Mouse (Mus musculus) left cerebral cortex, postnatal 4 days (tissue): ENCODE data around the gene Gm9964. TPM values are rescaled to one million over a fixed set of nuclear protein-coding genes. Genes with fewer than 3 reads are reported as not detected.
"Not testable (repeated sequence)": the region's sequence is repeated elsewhere in the genome, so short reads cannot be mapped to it uniquely, and the experiment has no call there.

Source experiments
- DNase-seq: peaks from one replicate; pipeline ENCODE4 v3.0.0-alpha.2; 2022
- intact Hi-C: fragments of 180-260 bp; cut with DNase I; formaldehyde crosslinking; loops from one replicate; pipeline ENCODE4 v1.15.1; 2025
- total RNA-seq, 2 experiments: library from RNA; stranded (reverse); gene quantifications; 2 replicates each; pipeline ENCODE4 v1.2.3; 2021

Gene Gm9964
- total RNA-seq, 2 experiments from 2014 or later = 0.52 TPM; not detected in 1

DNA sequence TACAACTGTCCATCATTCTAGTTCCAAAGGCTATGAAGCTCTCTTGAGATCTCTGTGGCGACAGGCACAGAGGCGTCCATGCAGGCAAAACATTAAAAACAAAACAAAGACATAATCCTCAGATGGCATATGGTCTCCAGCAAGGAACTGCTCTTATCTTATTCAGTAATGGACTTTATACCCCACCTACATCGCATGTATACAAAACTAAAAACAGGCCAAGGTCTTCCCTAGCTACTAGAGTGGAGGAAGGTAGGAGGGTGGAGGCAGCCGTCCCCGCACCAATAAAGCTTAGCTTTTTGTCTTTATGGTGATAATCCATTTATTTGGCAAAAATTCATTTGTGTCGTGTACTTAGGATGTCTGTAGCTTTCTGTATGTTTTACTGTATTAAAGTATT is 6.4 kb upstream of the Gm9964 start:
- intact Hi-C loops = no loop called here
- no peak for DNase-seq

DNA sequence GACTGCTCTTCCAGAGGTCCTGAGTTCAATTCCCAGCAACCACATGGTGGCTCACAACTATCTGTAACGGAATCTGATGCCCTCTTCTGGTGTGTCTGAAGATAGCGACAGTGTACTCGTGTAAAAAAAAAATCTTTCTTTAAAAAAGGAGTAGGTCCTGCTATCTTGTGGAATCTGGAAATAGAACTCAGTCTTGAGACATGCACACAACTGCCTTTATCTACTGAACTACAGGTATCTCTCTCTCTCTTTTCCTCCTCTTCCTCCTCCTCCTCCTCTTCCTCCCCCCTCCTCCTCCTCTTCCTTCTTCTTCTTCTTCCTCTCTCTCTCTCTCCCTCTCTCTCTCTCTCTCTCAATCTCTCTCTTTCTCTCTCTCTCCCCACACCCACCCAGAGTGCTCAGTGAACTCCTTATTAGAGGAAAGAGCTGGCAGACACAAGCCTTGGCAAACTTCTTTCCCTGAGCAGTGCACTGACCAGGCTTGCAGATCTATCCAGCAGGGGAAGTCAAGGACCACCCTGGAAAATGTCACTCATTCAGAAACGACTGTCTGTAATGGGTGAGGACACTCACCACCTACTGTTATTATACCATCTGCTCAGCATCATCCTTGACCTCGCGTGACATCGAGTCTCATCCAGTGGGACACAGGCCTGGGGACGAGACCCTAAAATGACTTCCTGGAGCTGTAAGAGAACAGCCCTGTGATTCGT is 3.2 kb upstream of the Gm9964 start:
- DNase-seq = peak; percentile 5
- intact Hi-C loops = loop anchor here (10.0 kb wide), 2 partner anchors 75 to 275 kb away; no protein-coding TSS in a partner anchor

- DNase-seq = peak; percentile 41
- intact Hi-C loops = loop anchor here (10.0 kb wide), 2 partner anchors 71 to 271 kb away; no protein-coding TSS in a partner anchor
Observed at GRCm38 (mm10) chr11:79296167-79296566, 539 bp downstream of the Gm9964 start.

DNA sequence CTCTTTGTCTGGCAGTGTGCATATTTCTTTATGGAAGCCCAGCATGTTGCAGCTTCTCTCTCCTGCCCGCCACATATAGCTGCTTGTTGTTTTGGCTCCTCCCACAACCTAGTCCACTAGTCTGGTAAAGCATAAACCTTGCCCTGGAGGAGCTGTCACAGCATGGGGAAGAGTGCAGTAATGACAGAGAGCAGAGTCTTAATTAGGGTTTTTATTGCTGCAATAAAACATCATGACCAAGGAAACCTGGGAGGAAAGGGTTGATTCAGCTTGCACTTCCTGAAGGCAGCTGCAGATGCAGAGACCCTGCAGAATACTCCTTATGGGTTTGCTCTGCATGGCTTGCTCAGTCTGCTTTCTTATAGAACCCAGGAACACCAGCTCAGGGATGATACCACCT is 2.7 kb downstream of the Gm9964 start:
- DNase-seq = no peak
- intact Hi-C loops = loop anchor here (10.0 kb wide), 2 partner anchors 69 to 269 kb away; no protein-coding TSS in a partner anchor

DNA sequence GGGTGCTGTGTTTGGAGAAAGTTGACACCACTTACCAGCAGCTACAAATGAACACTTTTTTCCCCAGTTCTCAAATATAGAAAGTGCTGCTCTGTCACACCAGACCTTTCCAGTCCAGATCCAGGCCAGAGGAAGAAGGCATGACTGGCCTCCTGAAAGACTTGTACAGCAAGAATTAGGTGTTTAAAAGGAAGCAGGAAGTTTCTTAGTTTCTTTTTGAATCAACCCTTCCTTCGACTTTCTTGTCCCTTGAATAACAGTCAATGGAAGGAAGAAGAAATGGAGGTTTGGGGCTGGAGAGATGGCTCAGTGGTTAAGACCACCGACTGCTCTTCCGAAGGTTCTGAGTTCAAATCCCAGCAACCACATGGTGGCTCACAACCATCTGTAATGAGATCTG is 3.7 kb downstream of the Gm9964 start:
- intact Hi-C loops = loop anchor here (10.0 kb wide), 2 partner anchors 68 to 268 kb away; no protein-coding TSS in a partner anchor
- no peak for DNase-seq

GRCm38 (mm10) chr11:79292130-79292529 is 4.6 kb downstream of the Gm9964 start:
- DNase-seq = no peak
- intact Hi-C loops = loop anchor here (10.0 kb wide), 2 partner anchors 67 to 267 kb away; no protein-coding TSS in a partner anchor

DNA sequence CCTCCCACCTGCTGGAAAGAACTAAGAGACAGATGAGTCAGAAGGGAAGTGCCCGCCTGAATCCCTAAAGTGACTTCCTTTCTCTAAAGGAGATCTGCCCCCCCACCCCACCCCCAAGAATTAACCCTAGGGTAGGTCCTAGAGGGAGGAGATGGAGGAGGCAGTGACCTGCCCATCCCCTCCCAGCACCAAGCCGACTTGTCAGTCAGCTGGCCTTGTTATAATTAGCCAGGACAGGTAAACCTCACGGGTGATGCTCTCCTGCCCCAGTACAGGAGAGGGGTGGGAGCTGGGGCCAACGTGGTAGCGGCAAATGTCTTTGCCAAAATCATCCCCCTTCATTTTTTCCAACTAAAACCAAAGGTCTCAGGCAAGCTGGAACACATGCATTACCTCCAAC is 5.1 kb downstream of the Gm9964 start:
- no peak for DNase-seq
- intact Hi-C loops = loop anchor here (10.0 kb wide), 2 partner anchors 67 to 267 kb away; no protein-coding TSS in a partner anchor

DNA sequence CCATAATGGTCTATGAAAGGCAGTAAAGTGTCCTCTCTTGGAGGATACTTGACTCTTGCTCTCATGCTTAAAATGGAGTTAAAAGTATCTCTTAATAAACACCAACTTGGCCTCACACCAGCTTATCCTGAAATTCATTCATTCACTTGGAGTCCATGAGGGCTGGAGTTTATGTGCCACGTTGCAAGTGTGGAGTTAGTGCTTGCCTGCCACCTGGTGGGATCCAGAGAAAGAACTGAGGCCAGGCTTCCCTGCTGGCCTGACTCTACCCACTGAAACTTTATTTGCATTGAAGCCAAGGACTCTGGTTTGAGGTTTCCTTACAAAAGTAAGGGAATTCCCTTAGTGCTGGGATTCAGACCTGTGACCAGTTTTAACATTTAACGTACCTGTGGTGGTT is 6.2 kb downstream of the Gm9964 start:
- DNase-seq = peak; percentile 22
- intact Hi-C loops = loop anchor here (10.0 kb wide), 2 partner anchors 66 to 266 kb away; no protein-coding TSS in a partner anchor

GRCm38 (mm10) chr11:79288913-79289640 is 7.6 kb downstream of the Gm9964 start:
- DNase-seq = no peak

DNA sequence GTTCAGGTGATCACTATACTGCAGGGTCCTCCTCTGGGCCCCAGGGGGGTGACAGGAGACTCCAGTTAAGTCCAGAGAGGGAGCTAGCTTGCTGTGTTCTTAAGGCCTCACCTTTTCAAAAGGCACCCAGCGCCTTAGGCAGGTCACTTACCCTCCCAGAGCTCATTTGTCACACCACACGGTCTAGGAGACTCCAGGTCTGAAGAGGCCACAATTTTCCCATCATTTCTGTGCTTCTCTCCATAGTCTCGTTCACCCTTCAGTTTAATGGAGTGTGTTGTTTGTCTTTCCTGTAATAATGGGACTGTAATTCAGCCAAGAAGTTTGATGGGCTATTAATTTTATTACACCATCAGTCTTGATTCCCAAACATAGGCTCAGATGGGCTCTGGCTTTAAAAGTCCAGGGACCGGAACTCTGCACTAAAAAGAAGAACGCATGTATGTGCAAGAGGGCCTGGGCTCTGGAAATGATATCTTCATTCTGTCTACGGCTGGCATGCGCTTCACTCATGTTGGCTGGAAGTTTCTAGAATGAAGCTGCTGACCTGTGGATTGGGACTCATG is 8.3 kb downstream of the Gm9964 start:
- intact Hi-C loops = no loop called here
- DNase-seq = no peak

More at GRCm38 (mm10) chr11:79288913-79289640, 7.6 kb downstream of the Gm9964 start:
- intact Hi-C loops = no loop called here

DNA sequence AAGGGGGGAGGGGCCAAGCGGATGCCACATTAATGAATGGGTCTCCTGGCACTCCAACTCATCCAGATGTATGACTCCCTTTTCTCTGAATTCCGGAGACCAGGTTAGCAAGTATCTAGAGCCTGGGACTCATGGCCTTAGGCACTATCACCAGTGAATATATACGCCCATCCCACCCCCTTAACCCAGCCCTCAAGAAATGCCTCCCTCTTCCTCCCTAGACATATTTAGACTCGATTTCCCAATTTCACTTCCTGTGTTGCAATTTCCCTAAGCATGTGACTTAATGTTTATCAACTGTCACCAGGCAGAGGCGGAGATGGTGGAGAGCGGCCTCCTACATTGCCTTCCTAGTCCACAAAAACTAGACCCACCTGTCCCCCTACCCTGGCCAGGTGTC is 9.3 kb downstream of the Gm9964 start:
- DNase-seq = no peak
- intact Hi-C loops = no loop called here

- no peak for DNase-seq
- intact Hi-C loops = no loop called here
Observed at GRCm38 (mm10) chr11:79286305-79286799, 10.4 kb downstream of the Gm9964 start.

DNA sequence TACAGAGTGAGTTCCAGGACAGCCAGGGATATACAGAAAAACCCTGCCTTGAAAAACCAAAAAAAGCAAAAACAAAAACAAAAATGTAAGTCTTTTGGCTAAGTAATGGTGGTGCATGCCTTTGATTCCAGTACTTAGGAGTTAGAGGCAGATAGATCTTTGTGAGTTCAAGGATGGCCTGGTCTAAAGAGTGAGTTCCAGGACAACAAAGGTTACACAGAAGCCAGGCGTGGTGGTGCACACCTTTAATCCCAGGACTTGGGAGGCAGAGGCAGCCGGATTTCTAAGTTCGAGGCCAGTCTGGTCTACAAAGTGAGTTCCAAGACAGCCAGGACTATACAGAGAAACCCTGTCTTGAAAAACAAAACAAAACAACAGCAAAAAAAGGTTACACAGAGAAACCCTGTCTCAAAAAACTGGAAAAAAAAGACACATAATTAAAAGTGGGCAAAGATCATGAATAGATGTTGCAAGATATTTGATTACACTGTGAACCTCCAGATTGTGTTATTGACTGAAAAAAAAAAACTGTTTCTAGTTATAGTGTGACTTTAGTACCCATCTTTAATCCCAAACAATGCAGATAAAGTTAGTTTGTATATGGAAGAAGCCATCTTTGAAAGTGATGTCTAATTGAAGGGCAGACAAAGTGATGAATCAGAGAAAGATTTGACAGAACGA is 13.2 kb downstream of the Gm9964 start:
- intact Hi-C loops = no loop called here
- DNase-seq = no peak

DNA sequence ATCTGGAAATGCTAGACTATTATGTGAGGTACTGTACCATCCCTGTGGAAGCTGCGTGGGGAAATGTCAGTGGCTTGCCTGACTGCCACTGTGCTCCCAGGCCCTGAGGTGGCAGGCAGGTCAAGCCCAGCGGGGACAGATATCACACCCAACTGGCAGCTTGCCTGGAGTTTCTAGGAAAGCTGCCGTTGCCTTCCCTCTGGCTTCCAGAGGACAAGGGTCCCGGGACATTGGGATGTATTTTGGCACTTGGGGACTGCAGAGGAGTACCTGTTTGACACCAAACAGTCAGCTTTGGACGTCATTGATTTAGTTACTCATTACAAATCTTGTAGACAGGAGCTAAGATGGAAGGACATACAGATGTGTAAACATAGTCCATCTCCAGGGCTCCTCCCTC is 15.3 kb downstream of the Gm9964 start:
- intact Hi-C loops = no loop called here
- no peak for DNase-seq

- DNase-seq = peak; percentile 18
- intact Hi-C loops = no loop called here
Observed at GRCm38 (mm10) chr11:79279732-79280405, 16.8 kb downstream of the Gm9964 start.

GRCm38 (mm10) chr11:79273757-79274156 is 22.9 kb downstream of the Gm9964 start:
- intact Hi-C loops = no loop called here
- DNase-seq = no peak

DNA sequence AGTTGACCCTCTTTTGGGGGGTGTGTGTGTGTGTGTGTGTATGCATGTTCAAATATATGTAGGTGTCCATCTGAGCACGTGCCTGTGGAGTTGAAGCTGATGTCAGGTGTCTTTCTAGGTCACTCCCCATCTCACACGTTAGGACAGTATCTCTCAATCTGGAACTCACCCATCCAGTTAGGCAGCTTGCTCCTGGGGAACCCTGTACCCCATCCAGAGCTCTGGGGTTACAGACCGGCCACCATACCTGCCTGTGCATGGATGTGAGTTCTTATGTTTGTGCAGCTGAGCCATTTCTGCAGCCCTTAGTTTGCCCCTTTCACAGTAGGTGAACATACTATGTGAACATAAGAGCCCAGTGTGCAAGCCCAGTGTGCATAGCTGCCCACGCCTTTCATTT is 23.7 kb downstream of the Gm9964 start:
- DNase-seq = no peak

DNA sequence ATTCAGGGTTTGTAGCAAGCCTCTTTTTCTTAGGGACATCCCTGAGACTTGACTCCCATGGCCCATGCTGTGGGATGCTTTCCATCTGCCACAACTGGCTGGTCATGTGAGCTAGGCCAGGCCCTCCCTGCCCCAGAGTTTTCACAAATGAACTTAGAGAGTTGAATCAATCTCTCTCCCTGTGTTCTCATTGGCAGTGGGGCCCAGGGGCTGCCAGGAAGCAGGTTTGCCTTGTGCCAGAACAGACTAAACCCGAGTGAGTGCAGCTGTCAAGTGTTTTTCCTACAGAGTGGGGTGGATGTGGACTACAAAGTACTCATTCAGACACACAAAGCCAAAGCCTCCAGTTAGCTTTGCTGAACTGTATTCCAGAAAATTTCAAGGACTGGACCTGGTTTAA is 29.5 kb downstream of the Gm9964 start:
- DNase-seq = peak; percentile 37

More for the DNA sequence above, 23.7 kb downstream of the Gm9964 start:
- intact Hi-C loops = no loop called here

DNA sequence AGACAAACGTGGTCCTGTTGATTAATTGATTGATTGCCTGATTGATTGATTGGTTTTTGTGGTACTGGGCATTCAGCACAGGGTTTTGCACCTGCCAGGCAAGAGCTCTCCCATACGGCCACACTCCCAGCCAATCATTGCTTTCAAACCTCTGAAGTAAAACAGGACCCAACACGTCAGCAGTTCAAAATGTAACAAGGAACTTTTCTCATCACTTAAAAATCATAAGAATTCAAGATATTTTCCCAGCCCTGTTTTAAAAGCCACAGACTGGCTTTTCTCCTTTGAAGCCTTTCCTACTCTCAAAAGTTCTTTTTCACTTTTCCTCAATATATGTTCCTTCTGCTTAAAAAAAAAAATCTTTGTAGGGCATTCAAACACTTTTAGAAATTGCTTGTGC is 32.3 kb downstream of the Gm9964 start:
- intact Hi-C loops = no loop called here
- DNase-seq = no peak

More for the DNA sequence above, 29.5 kb downstream of the Gm9964 start:
- intact Hi-C loops = no loop called here

- intact Hi-C loops = not testable (repeated sequence)
Observed at GRCm38 (mm10) chr11:79260126-79260525, 36.6 kb downstream of the Gm9964 start.

More at GRCm38 (mm10) chr11:79260126-79260525, 36.6 kb downstream of the Gm9964 start:
- DNase-seq = not testable (repeated sequence)
